Mouse (Mus musculus): Measurements from ENCODE around the gene Dohh. TPM values are rescaled to one million over a fixed set of nuclear protein-coding genes. Genes with fewer than 3 reads are reported as not detected.

The Dohh gene
- polyA plus RNA-seq, 1 experiment from 2014 or later: 69.7 TPM

DNA sequence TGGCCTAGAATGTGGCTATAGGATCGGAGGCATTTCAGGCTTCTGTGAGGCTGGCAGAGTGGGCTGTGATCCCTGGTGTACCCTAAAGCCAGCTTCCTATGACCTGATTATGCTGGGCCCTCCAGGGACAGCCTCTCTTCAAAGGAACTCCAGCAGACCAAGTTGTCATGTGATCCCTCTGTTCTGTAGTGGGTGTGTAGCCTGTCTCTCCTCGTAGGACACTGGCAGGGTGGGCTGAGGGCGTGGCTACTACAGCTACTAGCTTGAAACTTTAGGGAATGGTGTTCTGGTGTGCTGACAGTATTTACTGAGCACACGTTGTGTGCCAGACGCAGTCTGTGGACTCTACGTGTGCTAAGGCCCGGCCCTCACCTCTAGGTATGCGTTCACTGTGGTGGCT, 23.5 kb upstream of the Dohh start:
- 66% methylated on average over 8 of the region's 8 CpGs for WGBS
- ATAC-seq (ENCODE audit: extremely low read depth, insufficient number of reproducible peaks, low FRiP score, low TSS enrichment): no peak
- Histone ChIP-seq H3K4me2 (peak overlapping the region; percentile 21; the same call in 1 of the 2 replicates), H3K9me3 (no peaks in the 10 kb centered on the region), H3K4me1 (peaks cover 89% of the 10 kb centered on the region), H3K9ac (peak overlapping the region; percentile 60), H3K36me3 (peaks cover 18% of the 10 kb centered on the region), H3K27me3 (replicated peaks) (peaks cover 7% of the 10 kb centered on the region; the same call in 1 of the 2 replicates), H3K4me3 (no peak overlapping the region), H3K27ac (replicated peaks) (peak overlapping the region; percentile 61)

DNA sequence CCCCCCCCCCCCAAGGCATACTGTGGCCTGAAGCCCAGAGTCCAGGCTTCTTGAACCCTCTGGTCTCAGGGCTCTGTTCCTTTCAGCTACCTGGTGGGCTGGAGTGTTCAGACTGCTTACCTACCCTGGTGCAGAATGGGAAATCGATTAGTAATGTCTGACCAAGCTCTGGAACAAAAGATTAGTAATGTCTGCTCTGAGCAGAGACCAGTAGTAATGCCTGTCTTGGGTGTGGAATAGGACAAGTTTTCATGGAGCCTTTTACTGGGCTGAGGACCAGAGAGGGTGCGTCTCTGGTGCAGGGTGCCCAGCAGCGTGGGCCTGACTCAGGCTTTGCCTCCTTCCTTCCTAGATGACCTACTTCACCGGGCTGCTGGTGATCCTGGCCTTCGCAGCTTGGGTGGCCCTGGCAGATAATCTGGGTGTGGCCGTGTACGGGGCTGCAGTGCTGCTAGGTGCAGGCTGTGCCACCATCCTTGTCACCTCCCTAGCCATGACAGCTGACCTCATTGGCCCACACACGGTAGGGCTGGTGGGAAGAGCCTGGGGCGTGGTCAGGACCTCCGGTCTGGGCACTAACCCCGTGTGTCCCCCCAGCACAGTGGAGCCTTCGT, 21.8 kb upstream of the Dohh start:
- H3K9me3 ChIP-seq: no peaks in the 10 kb centered on the region
- peak overlapping the region; percentile 83 for H3K9ac ChIP-seq
- H3K27ac ChIP-seq (replicated peaks): peak overlapping the region; percentile 96
- 30% methylated on average over 12 of the region's 12 CpGs for WGBS
- no peak for ATAC-seq (ENCODE audit: extremely low read depth, insufficient number of reproducible peaks, low FRiP score, low TSS enrichment)
- H3K27me3 ChIP-seq (replicated peaks): peaks cover 7% of the 10 kb centered on the region; the same call in 1 of the 2 replicates
- H3K4me2 ChIP-seq: peak overlapping the region; percentile 81
- H3K4me1 ChIP-seq: peaks cover 97% of the 10 kb centered on the region
- peaks cover 32% of the 10 kb centered on the region for H3K36me3 ChIP-seq
- peak overlapping the region; percentile 52; the same call in 1 of the 2 replicates for H3K4me3 ChIP-seq

DNA sequence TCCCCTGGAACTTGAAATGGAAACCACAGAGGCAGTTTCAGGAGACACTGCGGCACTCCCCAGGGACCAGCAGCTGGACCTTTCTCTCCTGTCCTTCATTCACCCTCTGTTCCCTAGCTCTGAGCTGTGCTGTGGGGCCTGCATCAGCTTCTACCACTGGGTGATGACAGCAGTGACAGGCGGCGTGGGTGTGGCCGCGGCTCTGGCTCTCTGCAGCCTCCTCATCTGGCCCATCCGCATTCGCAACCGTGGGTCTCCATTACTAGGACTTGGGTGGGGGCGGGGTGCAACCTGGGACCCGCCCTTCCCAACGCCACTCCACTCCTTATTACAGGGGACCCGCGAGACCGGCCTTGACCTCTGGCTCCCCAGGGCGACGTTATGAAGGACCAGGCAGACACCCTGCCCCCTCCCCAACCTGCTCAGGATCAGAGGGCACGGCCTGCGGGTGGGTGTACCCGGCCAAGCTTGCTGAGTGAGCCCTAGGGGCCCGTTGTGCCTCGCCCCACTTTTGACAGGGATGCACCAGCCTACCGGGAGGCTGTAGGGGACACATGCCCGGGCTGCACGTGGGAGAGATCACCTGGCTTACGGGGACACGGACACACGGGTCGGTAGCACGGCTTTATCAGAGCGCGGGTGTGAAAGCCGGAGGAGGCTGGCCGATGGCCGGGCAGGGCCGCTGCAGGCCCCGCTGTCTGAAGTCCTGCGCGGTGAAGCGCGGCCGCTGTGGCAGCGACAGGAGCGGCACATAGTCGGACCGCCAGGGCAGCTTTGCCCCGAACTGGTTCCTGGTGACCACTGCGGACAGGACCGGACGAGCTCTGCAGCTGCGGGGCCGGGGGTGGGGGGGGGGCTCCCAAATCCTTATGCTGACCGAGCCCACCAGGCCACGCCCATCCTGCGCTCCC, 20.5 kb upstream of the Dohh start:
- Histone ChIP-seq H3K9me3 (no peaks in the 10 kb centered on the region), H3K27me3 (replicated peaks) (peaks cover 7% of the 10 kb centered on the region; the same call in 1 of the 2 replicates), H3K4me2 (peak overlapping the region; percentile 81), H3K4me1 (peaks cover 86% of the 10 kb centered on the region), H3K36me3 (peaks cover 45% of the 10 kb centered on the region), H3K9ac (peak overlapping the region; percentile 83), H3K4me3 (peak overlapping the region; percentile 52), H3K27ac (replicated peaks) (peak overlapping the region; percentile 96)
- peak; percentile 49; the same call in 1 of the 2 replicates for ATAC-seq (ENCODE audit: extremely low read depth, insufficient number of reproducible peaks, low FRiP score, low TSS enrichment)
- 5% methylated on average over 54 of the region's 54 CpGs for WGBS

DNA sequence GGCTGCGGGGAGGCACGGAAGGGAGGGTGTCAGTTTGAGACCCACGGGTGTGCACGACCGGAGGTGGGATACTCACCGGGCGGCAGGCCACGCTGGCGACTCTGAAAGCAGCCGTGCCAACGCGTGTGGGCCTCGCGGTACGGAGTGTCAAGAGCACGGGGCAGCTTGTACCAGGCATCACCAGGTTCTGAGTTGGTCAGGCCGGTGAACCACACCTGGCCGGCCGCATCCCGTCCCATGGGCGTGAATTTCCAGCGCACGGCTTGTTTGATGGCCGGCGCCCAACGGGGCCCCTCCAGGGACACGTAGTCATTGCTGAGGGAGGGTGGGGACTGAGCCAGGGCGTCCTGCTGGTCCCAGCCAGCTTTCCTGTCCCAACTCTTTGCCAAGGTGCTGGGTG, 19.6 kb upstream of the Dohh start:
- peaks cover 76% of the 10 kb centered on the region for H3K4me1 ChIP-seq

DNA sequence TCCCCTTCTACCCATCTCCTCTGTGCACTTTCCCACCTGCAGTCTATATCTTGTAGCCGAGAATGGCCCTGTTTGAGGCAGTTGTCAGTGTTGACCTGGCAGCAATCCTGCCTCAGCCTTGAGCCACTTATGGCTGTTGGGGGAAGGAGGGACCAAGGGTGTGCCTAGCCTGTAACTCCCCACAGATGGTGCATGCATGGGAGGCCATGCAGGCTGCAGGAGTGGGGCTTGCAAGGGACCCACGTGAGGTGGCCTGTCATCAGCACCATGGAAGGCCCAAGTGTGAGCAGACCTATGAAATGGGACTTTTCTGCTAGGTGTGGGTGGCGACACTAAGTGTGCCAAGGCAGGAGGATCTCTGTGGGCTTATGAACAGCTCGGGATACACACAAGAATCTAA, 19.2 kb upstream of the Dohh start:
- Histone ChIP-seq H3K4me2 (peak overlapping the region; percentile 81), H3K4me1 (peaks cover 72% of the 10 kb centered on the region), H3K9ac (peak overlapping the region; percentile 83), H3K4me3 (peak overlapping the region; percentile 52), H3K36me3 (peaks cover 58% of the 10 kb centered on the region), H3K27me3 (replicated peaks) (peaks cover 7% of the 10 kb centered on the region; the same call in 1 of the 2 replicates), H3K9me3 (no peaks in the 10 kb centered on the region), H3K27ac (replicated peaks) (peak overlapping the region; percentile 32; the same call in 1 of the 2 replicates)
- 35% methylated on average over 4 of the region's 4 CpGs for WGBS
- no peak for ATAC-seq (ENCODE audit: extremely low read depth, insufficient number of reproducible peaks, low FRiP score, low TSS enrichment)

More for the DNA sequence above, 19.6 kb upstream of the Dohh start:
- Histone ChIP-seq H3K4me3 (peak overlapping the region; percentile 52), H3K36me3 (peaks cover 54% of the 10 kb centered on the region), H3K9ac (peak overlapping the region; percentile 83), H3K4me2 (peak overlapping the region; percentile 81), H3K9me3 (no peaks in the 10 kb centered on the region), H3K27ac (replicated peaks) (peak overlapping the region; percentile 32; the same call in 1 of the 2 replicates), H3K27me3 (replicated peaks) (peaks cover 7% of the 10 kb centered on the region; the same call in 1 of the 2 replicates)
- ATAC-seq (ENCODE audit: extremely low read depth, insufficient number of reproducible peaks, low FRiP score, low TSS enrichment): no peak
- 18% methylated on average over 28 of the region's 28 CpGs for WGBS

DNA sequence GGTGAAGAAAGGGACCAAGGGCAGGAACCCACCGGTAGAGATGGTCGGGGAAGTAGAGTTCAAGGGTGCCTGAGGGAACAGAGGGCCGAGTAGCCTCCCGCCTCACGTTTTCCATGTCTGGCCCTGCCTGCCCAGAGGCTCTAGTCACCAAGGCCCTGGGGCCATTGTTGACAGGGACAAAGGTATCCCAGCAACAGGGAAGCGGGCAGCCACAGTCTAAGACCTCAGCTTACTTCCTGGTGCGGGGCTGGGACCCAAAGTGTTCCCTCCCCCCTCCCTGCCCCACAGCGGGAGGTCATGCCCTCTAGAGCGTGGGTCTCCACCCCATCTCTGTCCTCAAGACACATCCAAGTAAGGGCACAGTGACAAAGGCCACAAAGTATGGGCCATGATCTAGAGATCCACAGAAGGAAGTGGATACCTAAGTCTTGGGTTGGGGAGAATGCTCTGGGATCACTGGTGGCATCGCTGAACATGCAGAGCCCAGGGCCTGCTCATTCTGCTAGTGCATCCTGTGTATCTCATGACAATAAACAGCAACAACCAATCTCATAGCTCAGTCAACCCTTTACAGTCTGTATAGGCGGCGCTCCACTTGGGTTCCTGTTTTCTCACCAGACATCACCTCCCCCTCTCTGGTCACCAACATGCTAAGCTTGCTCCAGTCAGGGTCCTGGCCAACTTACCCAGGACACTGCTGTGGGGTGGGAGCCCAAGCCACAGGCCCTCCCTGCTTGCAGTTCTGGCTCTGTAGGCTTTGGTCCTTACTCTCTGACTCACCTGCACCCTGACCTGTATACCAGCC, 18.4 kb upstream of the Dohh start, which contains the start of gene 4930404N11Rik:
Gene 4930404N11Rik (minus strand): TSS at position 145 of the 805 bp plus-strand sequence.
- Histone ChIP-seq H3K9ac (peak within 1 kb of the TSS; percentile 83), H3K27me3 (replicated peaks) (peaks cover 7% of the 10 kb centered on the region; the same call in 1 of the 2 replicates), H3K9me3 (no peaks in the 10 kb centered on the region), H3K4me1 (peaks cover 64% of the 10 kb centered on the region), H3K27ac (replicated peaks) (peak within 1 kb of the TSS; percentile 32; the same call in 1 of the 2 replicates), H3K4me3 (peak within 1 kb of the TSS; percentile 52), H3K4me2 (peak within 1 kb of the TSS; percentile 81), H3K36me3 (peaks cover 65% of the 10 kb centered on the region)
- no peak for ATAC-seq (ENCODE audit: extremely low read depth, insufficient number of reproducible peaks, low FRiP score, low TSS enrichment)
- 26% methylated on average over 12 of the region's 12 CpGs for WGBS

DNA sequence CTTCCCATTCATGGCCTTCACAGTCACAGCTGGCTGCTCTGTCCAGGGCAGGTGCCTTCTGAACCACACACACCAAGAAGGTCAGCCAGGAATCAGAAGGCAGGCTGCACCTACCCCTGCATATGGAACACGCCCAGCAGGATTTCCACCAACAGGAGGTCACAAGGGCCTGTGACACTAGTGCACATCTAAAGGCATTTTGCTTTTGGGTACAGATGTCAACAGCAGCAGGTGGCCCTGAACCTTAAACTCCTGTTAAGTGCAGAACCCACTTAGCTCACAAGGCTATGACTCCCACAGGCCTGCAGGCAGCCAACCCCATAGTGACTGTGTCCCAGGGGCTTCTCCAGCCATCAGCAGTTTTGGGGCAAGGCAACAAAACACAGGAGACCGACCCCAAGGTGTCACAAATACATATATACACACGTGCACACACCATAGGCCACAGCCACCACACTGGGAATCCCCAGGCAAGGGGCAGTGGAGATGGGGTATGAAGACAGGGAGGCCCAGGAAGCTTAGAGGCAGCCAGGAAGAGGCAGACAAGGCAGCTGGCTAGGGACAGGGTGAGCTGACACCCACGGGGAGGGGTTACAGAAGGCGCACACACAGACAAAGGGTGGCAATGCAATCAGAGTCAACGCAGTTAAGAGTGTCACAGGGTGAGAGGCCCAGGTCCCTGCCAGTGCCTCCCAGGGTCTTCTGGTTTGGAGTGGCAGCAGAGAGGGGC, 17.6 kb upstream of the Dohh start:
- WGBS: 77% methylated on average over 6 of the region's 6 CpGs
- Histone ChIP-seq H3K4me1 (peaks cover 56% of the 10 kb centered on the region), H3K36me3 (peaks cover 65% of the 10 kb centered on the region)

DNA sequence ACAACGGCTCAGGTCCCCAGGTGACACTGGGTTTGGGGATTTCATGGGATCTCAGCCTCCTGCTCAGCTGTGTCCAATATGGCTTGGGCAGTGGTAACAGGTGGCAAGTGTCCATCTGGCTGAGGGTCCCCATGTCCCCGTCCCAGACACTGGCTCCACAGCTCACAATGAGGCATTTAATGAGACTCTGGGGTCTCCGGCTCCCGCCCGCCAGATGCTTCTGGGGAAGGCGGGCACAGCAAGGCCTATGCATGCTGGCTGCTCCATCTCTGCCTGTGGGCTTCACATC, 17.1 kb upstream of the Dohh start:
- no peak for ATAC-seq (ENCODE audit: extremely low read depth, insufficient number of reproducible peaks, low FRiP score, low TSS enrichment)
- peaks cover 7% of the 10 kb centered on the region; the same call in 1 of the 2 replicates for H3K27me3 ChIP-seq (replicated peaks)
- no peak overlapping the region for H3K27ac ChIP-seq (replicated peaks)
- peaks cover 65% of the 10 kb centered on the region for H3K36me3 ChIP-seq
- peaks cover 51% of the 10 kb centered on the region for H3K4me1 ChIP-seq
- H3K9ac ChIP-seq: no peak overlapping the region; the same call in 1 of the 2 replicates
- no peak overlapping the region for H3K4me2 ChIP-seq
- H3K9me3 ChIP-seq: no peaks in the 10 kb centered on the region
- WGBS: 90% methylated on average over 6 of the region's 6 CpGs
- no peak overlapping the region for H3K4me3 ChIP-seq

More for the DNA sequence above, 17.6 kb upstream of the Dohh start:
- H3K4me3 ChIP-seq: no peak overlapping the region
- H3K9ac ChIP-seq: peak overlapping the region; percentile 62
- no peak overlapping the region; the same call in 1 of the 2 replicates for H3K27ac ChIP-seq (replicated peaks)
- H3K27me3 ChIP-seq (replicated peaks): peaks cover 7% of the 10 kb centered on the region; the same call in 1 of the 2 replicates
- no peak overlapping the region for H3K4me2 ChIP-seq
- no peak for ATAC-seq (ENCODE audit: extremely low read depth, insufficient number of reproducible peaks, low FRiP score, low TSS enrichment)
- no peaks in the 10 kb centered on the region for H3K9me3 ChIP-seq

DNA sequence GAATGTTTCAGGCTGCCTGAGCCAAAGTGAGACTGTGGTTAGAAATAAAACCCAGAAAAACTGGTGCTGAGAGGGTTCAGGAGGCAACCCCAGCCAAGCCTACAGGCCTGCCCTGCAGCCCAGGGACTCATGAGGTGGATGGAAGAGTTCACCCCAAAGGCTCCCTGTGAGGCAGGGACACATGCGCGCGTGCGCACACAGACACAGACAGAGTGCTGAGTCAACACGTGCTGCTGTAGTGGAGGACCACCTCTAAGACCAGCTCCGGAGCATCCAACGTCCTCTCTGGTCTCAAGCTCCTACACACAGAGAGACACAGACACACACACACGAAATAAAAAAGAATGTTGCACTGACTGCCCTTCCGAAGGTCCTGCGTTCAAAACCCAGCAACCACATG, 8.9 kb upstream of the Dohh start:
- H3K4me3 ChIP-seq: no peak overlapping the region
- no peak for ATAC-seq (ENCODE audit: extremely low read depth, insufficient number of reproducible peaks, low FRiP score, low TSS enrichment)
- no peak overlapping the region for H3K27ac ChIP-seq (replicated peaks)
- peaks cover 61% of the 10 kb centered on the region for H3K36me3 ChIP-seq
- H3K9me3 ChIP-seq: no peaks in the 10 kb centered on the region
- no peak overlapping the region for H3K9ac ChIP-seq
- 89% methylated on average over 10 of the region's 10 CpGs for WGBS
- no peaks in the 10 kb centered on the region for H3K27me3 ChIP-seq (replicated peaks)
- peaks cover 37% of the 10 kb centered on the region for H3K4me1 ChIP-seq
- peak overlapping the region; percentile 84; the same call in 1 of the 2 replicates for H3K4me2 ChIP-seq

All from heart, embryonic 13.5 days (tissue).